Mouse (Mus musculus): ENCODE measurements at regions not wholly inside any gene's neighbourhood (a gene's known extent, or its start where the extent isn't known, plus 50 kb on each side); places are given as distances from the start of the nearest gene placed in this dataset.

GRCm38 (mm10) chr7:67895166-67895565 is 57.5 kb upstream of the Igf1r start:
- Histone ChIP-seq H3K27me3 (replicated peaks) (no peaks in the 10 kb centered on the region), H3K4me2 (no peak overlapping the region), H3K4me3 (no peak overlapping the region), H3K9ac (no peak overlapping the region), H3K36me3 (replicated peaks) (no peaks in the 10 kb centered on the region), H3K27ac (no peak overlapping the region), H3K9me3 (no peaks in the 10 kb centered on the region), H3K4me1 (no peaks in the 10 kb centered on the region)
- ATAC-seq (replicated peaks), result no peak
- 84% methylated on average over 3 of the region's 3 CpGs for WGBS

GRCm38 (mm10) chr7:67892917-67893316 is 59.7 kb upstream of the Igf1r start:
- H3K27ac ChIP-seq, result no peak overlapping the region
- no peaks in the 10 kb centered on the region for H3K4me1 ChIP-seq
- 71% methylated on average over 3 of the region's 3 CpGs for WGBS
- H3K4me2 ChIP-seq, result no peak overlapping the region
- H3K27me3 ChIP-seq (replicated peaks), result no peaks in the 10 kb centered on the region
- ATAC-seq (replicated peaks), result no peak
- H3K4me3 ChIP-seq, result no peak overlapping the region
- H3K9me3 ChIP-seq, result no peaks in the 10 kb centered on the region
- no peaks in the 10 kb centered on the region for H3K36me3 ChIP-seq (replicated peaks)
- no peak overlapping the region for H3K9ac ChIP-seq

DNA sequence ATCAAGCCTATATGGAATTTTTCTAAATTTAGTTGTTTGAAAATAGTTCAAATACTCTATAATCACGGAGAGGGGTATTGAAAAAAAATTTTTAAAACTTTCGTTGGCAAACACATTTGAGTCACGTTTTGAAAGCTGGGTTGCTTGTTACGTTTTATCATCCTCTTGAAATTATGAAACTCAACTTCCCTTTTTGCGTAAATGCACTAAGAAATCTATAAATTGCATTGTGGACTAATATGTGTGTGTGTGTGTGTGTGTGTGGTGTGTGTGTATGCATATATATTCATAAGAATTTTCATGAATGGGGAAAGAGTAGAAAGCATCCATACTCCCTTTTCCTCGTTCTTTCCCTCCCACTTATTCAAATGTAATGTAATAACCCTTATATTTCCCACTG is 69.6 kb upstream of the Igf1r start:
- 81% methylated on average over 6 of the region's 6 CpGs for WGBS
- no peaks in the 10 kb centered on the region for H3K4me1 ChIP-seq
- H3K4me2 ChIP-seq, result no peak overlapping the region
- H3K27me3 ChIP-seq (replicated peaks), result no peaks in the 10 kb centered on the region
- H3K4me3 ChIP-seq, result no peak overlapping the region
- ATAC-seq (replicated peaks), result no peak
- H3K36me3 ChIP-seq (replicated peaks), result no peaks in the 10 kb centered on the region
- H3K27ac ChIP-seq, result no peak overlapping the region
- no peak overlapping the region for H3K9ac ChIP-seq
- H3K9me3 ChIP-seq, result no peaks in the 10 kb centered on the region

- Histone ChIP-seq H3K27ac (no peak overlapping the region), H3K4me2 (no peak overlapping the region), H3K27me3 (replicated peaks) (no peaks in the 10 kb centered on the region), H3K36me3 (replicated peaks) (no peaks in the 10 kb centered on the region), H3K4me1 (no peaks in the 10 kb centered on the region), H3K4me3 (no peak overlapping the region), H3K9ac (no peak overlapping the region), H3K9me3 (no peaks in the 10 kb centered on the region)
- WGBS, result 79% methylated on average over 8 of the region's 8 CpGs
- ATAC-seq (replicated peaks), result no peak
Measured at GRCm38 (mm10) chr7:67882606-67883005, 70.0 kb upstream of the Igf1r start.

DNA sequence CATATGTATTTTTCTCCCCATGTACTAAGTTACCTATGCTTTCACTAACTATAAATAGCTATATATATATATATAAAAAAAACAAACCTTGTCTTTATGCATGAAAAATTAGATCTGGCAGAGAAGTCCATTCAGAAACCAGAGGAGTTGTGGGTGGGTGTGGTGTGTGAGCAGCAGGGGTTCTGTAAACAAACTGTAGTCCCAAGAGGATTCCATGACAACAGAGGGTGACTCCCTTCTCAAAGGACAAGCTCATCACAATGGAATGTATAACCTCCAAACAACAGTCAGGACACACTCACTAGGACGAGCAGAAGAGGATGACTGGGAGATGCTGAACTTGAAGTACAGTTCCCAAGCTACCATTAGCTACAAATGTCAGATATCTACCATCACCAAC is 74.4 kb upstream of the Igf1r start:
- WGBS, result 31% methylated on average over 1 of the region's 1 CpGs
- no peak overlapping the region for H3K9ac ChIP-seq
- no peaks in the 10 kb centered on the region for H3K4me1 ChIP-seq
- no peak overlapping the region for H3K4me3 ChIP-seq
- ATAC-seq (replicated peaks), result no peak
- H3K27me3 ChIP-seq (replicated peaks), result no peaks in the 10 kb centered on the region
- no peak overlapping the region for H3K27ac ChIP-seq
- H3K9me3 ChIP-seq, result no peaks in the 10 kb centered on the region
- no peak overlapping the region for H3K4me2 ChIP-seq
- no peaks in the 10 kb centered on the region for H3K36me3 ChIP-seq (replicated peaks)

DNA sequence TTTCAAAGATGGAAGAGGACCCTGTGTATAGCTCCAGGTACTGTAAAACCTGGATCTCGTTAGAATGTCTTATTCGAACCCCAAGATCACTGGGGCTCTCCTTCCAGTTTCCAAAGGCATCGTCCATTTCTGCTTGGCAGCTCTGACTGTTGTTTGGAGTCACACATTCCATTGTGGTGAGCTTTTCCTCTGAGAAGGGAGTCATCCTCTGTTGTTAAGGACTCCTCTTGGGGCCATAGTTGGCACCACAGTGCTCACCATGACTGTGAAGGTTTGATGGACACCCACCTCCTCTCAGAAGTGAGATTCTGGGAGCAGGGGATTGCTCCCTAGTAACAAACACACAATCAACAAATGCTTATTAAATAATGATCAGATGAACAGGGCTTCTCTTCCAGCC is 75.0 kb upstream of the Igf1r start:
- Histone ChIP-seq H3K9me3 (no peaks in the 10 kb centered on the region), H3K9ac (no peak overlapping the region), H3K27ac (no peak overlapping the region), H3K36me3 (replicated peaks) (no peaks in the 10 kb centered on the region), H3K4me2 (no peak overlapping the region), H3K4me1 (no peaks in the 10 kb centered on the region), H3K27me3 (replicated peaks) (no peaks in the 10 kb centered on the region), H3K4me3 (no peak overlapping the region)
- 86% methylated on average over 3 of the region's 3 CpGs for WGBS
- ATAC-seq (replicated peaks), result no peak

DNA sequence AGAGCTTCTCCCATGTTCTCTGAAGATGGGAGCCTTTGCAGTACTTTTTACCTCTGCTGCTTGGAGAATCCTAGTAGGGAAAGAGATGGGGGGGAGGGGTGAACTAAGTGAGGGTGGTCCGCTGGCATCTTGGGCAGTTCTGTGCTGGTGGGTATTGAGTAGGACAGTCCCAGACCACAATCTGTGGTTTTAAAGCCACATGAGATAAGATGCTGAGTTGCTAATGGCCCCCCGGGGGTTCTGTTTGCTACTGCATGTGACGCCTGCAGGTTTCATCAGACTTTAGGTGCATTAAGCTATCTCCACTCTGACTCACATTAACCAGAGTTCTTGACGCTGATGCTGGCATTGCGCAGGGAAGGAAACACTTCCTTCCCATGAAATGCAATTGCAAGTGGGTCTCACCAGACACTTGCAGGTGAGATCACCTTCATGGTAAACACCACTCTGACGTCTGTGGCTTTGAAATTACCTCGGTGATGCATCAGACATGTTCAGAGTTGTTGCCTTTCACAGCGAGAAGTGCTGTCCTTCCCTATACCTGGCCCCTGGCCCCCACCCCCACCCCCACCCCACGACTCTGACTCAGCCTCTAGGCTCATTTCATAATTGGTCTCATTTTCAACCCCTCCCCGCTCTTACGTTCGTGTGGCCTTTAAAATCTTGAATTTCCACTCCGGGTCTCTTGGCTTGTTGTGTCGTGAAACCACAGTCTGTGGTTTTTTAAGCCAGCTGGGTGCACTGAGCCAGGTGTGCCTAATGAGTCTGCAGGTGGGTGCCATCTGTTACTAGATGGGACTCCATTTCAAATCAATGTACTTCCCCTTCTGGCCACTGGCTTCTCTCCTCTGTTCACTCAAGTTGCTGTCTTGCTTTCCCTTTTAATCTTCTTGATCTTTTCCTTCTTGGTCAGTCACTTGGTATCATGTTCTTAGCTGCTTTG is 94.8 kb upstream of the Synm start:
- H3K9ac ChIP-seq, result no peak overlapping the region
- no peaks in the 10 kb centered on the region for H3K36me3 ChIP-seq (replicated peaks)
- H3K27ac ChIP-seq, result no peak overlapping the region
- peaks cover 5% of the 10 kb centered on the region; the same call in 1 of the 2 replicates for H3K4me1 ChIP-seq
- no peak overlapping the region for H3K4me2 ChIP-seq
- no peaks in the 10 kb centered on the region for H3K9me3 ChIP-seq
- no peak for ATAC-seq (replicated peaks)
- no peak overlapping the region for H3K4me3 ChIP-seq
- 78% methylated on average over 14 of the region's 14 CpGs for WGBS
- H3K27me3 ChIP-seq (replicated peaks), result no peaks in the 10 kb centered on the region

- ATAC-seq (replicated peaks), result no peak
- WGBS, result 98% methylated on average over 3 of the region's 3 CpGs
Measured at GRCm38 (mm10) chr7:67852859-67853258, 93.3 kb upstream of the Synm start.

GRCm38 (mm10) chr7:67849509-67849862 is 89.9 kb upstream of the Synm start:
- Histone ChIP-seq H3K27me3 (replicated peaks) (peaks cover 5% of the 10 kb centered on the region; the same call in 1 of the 2 replicates), H3K4me1 (peaks cover 16% of the 10 kb centered on the region), H3K27ac (peak overlapping the region; percentile 67), H3K9me3 (no peaks in the 10 kb centered on the region), H3K9ac (peak overlapping the region; percentile 56), H3K4me2 (peak overlapping the region; percentile 78), H3K36me3 (replicated peaks) (no peaks in the 10 kb centered on the region), H3K4me3 (peak overlapping the region; percentile 54)
- ATAC-seq (replicated peaks), result peak; percentile 72
- 12% methylated on average over 7 of the region's 7 CpGs for WGBS

More at GRCm38 (mm10) chr7:67852859-67853258, 93.3 kb upstream of the Synm start:
- no peaks in the 10 kb centered on the region for H3K27me3 ChIP-seq (replicated peaks)
- H3K4me1 ChIP-seq, result peaks cover 11% of the 10 kb centered on the region; the same call in 1 of the 2 replicates
- H3K36me3 ChIP-seq (replicated peaks), result no peaks in the 10 kb centered on the region
- no peak overlapping the region for H3K4me2 ChIP-seq
- no peak overlapping the region for H3K4me3 ChIP-seq
- H3K9ac ChIP-seq, result no peak overlapping the region
- H3K9me3 ChIP-seq, result no peaks in the 10 kb centered on the region
- no peak overlapping the region for H3K27ac ChIP-seq

GRCm38 (mm10) chr7:67848589-67849508 is 89.3 kb upstream of the Synm start:
- Histone ChIP-seq H3K27ac (peak overlapping the region; percentile 67), H3K4me3 (peak overlapping the region; percentile 54), H3K4me2 (peak overlapping the region; percentile 78), H3K9me3 (no peaks in the 10 kb centered on the region), H3K36me3 (replicated peaks) (no peaks in the 10 kb centered on the region), H3K9ac (peak overlapping the region; percentile 56), H3K27me3 (replicated peaks) (peaks cover 5% of the 10 kb centered on the region; the same call in 1 of the 2 replicates), H3K4me1 (peaks cover 16% of the 10 kb centered on the region)
- peak; percentile 97 for ATAC-seq (replicated peaks)
- 2% methylated on average over 34 of the region's 35 CpGs for whole genome bisulfite sequencing

GRCm38 (mm10) chr7:67846796-67847195 is 87.3 kb upstream of the Synm start:
- WGBS, result 6% methylated on average over 8 of the region's 8 CpGs
- no peak for ATAC-seq (replicated peaks)
- Histone ChIP-seq H3K4me2 (peak overlapping the region; percentile 2; the same call in 1 of the 2 replicates), H3K4me1 (peaks cover 16% of the 10 kb centered on the region), H3K27ac (no peak overlapping the region), H3K9ac (no peak overlapping the region), H3K27me3 (replicated peaks) (peaks cover 5% of the 10 kb centered on the region; the same call in 1 of the 2 replicates), H3K9me3 (no peaks in the 10 kb centered on the region), H3K36me3 (replicated peaks) (no peaks in the 10 kb centered on the region), H3K4me3 (no peak overlapping the region)

DNA sequence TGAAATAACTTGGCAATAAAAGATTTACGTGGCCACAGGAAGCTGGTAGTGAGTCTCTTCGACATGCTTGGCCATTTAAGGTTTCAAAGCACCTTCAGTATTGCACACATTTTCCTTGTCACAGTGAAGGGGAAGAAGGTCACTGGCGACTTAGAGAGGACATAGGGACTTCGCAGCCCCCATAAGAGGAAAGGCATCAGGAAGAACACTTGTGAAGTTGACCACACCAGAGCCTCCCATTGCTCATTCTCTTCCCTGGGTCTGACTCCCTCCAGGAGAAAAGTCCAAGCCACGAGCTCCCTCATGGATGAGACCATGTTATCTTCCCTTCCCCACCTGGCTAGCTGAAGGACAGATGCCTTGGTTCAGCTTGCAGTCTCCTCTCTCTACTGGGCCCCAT is 77.4 kb upstream of the Synm start:
- no peak overlapping the region for H3K4me2 ChIP-seq
- 90% methylated on average over 5 of the region's 5 CpGs for WGBS

More for the DNA sequence above, 77.4 kb upstream of the Synm start:
- H3K4me3 ChIP-seq, result no peak overlapping the region
- H3K36me3 ChIP-seq (replicated peaks), result no peaks in the 10 kb centered on the region
- H3K4me1 ChIP-seq, result no peaks in the 10 kb centered on the region
- H3K27me3 ChIP-seq (replicated peaks), result no peaks in the 10 kb centered on the region
- ATAC-seq (replicated peaks), result no peak
- H3K9me3 ChIP-seq, result no peaks in the 10 kb centered on the region
- no peak overlapping the region for H3K27ac ChIP-seq
- no peak overlapping the region for H3K9ac ChIP-seq

Data from midbrain, embryonic 15.5 days (tissue).